Mouse (Mus musculus) MN1 (cell line): ENCODE results near the gene Wwox.

Experiments used
- DNase-seq: peaks from one replicate; pipeline ENCODE4 v3.0.0-alpha.2; 2016; ENCODE audit warnings: low spot score

The Wwox gene

GRCm38 (mm10) chr8:114665521-114665920 is 226.1 kb downstream of the Wwox start:
- DNase-seq: no peak

DNA sequence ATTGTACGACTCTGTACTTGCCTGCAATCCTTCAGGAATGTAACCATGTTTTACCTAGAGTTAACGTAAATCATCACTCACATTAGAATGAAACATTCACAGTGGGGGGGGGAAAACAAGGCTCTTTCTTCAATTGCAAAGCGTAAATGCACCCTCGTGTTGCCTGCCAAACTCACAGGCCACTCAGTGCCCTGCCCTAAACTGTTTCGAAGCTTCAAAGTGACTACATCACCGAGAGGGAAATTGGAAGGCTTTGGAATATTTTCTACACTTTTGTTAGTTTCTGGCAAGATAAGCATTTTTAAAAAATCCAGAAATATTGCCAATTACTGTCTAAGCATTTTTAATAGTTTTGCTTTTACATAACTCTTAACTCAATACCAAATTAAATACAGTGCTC is 231.3 kb downstream of the Wwox start:
- no peak for DNase-seq

DNA sequence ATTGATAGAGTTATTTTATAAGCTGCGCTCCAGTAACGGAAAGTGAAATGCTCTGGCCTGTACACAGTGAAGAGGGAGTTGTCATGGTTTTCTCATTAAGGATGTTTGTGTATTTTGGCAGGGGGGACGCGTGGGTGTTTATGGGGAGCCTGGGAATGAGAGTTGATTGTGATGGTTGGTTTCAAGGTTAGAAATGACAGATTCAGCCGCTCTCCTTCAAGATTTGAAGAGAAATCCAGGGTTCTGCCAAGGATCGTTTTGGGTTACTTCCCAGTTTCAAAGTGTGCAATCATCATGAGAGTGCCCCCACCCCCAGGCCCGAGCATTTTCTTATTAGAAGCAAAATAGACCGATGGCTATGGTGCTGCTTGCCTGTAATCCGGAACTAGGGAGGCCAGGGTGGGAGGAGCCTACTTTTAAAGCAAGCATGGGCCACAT is 231.8 kb downstream of the Wwox start:
- no peak for DNase-seq

DNA sequence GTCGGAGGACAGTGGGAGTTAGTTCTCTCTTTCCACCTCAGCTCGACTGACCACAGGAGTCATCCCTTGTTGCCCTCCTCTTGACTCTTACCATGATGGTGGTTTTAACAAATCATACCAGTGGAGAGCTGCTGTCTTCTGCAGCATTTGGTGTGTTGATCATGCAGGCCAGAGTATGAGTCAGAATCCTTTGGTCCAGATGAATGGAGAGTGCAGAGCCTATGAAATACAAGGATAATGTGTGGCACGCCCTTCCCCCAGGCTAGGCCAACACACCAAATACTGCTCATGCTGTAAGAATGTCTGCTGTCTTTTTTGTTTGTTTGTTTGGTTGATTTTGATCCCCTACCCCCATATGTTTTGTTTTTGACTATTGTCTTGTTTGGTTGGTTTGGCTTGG is 234.0 kb downstream of the Wwox start:
- DNase-seq: no peak

DNA sequence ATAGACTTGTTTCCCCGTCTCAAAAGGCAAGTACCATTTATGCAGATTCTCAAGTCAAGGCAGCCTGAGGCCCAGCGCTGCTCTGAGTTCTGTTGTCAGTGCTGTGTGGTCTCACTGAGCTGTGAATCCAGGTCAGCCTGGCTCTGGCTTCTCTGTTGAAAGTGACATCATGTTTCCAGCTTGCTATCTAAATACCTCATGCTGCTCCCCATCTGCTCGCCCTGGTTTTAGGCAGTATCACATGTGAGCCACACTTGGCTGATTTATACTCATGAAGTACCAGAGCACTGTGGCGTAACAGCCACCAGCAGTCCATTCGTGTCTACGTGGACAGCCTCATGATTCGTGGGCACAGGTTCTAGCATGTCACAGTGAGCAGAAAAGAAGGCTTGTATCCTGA is 235.7 kb downstream of the Wwox start:
- no peak for DNase-seq

DNA sequence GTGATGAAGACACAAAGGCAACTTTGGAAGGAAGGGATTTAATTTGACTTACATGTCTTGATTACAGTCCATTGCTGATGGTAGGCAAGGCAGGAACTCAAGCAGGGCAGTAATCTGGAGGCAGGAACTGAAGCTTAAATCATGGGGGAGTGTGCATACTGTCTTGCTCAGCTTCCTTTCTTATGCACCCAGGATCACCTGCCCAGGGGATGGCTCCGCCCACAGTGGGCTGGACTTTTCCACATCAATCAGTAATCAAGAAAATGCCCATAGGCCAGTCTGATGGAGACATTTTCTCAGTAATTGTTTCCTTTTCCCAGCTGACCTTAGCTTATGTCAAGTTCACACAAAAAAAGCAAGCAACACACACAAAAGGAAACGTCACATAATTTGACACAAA is 237.5 kb downstream of the Wwox start:
- no peak for DNase-seq

- no peak for DNase-seq
Measured at GRCm38 (mm10) chr8:114677551-114678127, 238.2 kb downstream of the Wwox start.

GRCm38 (mm10) chr8:114679386-114680098 is 240.1 kb downstream of the Wwox start:
- no peak for DNase-seq

GRCm38 (mm10) chr8:114681136-114681535 is 241.7 kb downstream of the Wwox start:
- DNase-seq: no peak

DNA sequence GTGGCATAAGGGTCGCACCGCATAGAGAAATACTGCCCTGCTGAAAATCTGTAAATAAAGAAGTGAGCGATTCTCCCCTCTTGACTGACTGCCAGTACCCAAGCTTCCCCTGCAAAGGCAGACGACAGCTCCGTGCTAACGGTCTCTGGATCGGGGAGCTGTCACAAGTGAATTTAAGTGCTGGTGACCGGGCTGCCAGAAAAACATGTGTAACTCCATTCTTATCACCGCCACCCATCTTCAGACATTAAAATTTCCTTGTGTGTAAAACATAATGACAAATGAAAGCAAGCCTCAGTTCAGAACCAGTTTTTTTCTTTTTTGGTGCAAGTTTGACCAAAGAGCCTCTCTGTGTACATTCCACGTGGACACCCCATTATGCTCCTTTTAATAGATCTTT is 242.7 kb downstream of the Wwox start:
- DNase-seq: no peak

DNA sequence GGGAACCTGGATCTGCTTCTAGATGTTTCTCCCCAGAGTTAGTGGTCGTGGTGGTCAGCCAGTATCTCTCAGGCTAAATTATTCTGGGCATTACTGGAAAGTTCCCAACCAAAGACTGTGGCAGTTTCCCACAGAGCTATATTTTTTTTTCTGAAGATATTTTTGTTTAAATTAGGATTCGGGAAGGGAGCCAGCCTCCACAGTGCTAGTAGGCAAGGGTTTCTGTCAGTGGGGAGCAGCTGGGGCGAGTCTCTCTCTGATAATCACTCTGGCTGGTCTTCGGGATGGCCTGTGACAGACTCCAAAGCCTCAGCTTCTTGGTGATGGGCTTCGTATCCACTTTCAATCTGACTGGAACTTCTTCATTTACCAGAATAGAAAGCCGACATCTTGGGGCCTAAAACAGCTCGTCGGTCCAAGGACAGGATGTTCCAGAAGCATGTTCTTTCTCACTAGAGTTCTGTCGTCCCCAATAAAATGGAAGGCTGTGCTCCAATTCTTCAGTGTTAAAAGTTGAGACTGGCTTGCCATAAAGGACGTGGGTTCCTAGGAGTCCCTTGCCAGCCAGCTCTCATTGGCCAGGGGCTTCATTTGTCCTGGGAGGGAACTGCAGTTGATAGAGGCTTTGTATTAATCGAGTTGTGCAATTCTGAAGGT is 244.7 kb downstream of the Wwox start:
- DNase-seq: no peak

DNA sequence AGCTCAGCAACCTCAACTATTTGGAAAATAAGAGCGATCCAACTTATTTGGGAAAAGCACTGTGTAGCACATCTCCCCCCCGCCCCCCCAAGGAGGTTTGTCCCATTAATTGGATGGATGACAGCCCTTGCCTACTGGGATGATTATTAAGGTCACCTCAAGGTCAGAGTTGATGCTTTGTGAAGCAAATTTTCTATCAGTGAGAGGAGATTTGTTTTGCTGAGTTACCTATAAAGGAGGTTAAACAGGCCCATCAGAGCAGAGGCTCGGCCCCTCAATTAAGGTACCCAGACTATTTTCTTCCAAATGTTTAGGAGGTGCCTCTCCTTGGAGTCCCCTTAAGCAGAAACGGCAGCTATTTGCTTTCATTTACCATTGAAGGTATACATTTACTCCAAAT is 247.0 kb downstream of the Wwox start:
- DNase-seq: no peak

DNA sequence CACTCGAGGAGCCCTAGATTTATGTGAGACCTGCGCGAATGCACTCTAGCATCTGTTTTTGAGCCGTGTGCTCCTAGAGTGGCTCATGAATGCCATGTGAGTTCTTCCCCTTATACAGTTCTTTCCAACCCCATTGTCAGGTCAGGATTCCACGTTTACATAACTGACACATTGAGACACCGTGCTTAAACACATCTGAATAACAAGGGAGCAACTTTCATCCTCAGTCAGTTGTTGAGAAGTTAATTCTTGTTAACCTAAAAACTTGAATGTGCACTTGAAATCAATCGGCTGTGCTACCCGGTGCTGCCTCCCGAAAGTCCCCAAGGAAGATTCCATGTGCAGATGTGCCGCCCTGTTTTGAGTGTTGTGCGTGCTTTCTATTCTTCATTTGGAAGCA is 249.3 kb downstream of the Wwox start:
- DNase-seq: no peak

GRCm38 (mm10) chr8:114694566-114695198 is 255.2 kb downstream of the Wwox start:
- no peak for DNase-seq

GRCm38 (mm10) chr8:114703517-114703916 is 264.1 kb downstream of the Wwox start:
- DNase-seq: no peak

DNA sequence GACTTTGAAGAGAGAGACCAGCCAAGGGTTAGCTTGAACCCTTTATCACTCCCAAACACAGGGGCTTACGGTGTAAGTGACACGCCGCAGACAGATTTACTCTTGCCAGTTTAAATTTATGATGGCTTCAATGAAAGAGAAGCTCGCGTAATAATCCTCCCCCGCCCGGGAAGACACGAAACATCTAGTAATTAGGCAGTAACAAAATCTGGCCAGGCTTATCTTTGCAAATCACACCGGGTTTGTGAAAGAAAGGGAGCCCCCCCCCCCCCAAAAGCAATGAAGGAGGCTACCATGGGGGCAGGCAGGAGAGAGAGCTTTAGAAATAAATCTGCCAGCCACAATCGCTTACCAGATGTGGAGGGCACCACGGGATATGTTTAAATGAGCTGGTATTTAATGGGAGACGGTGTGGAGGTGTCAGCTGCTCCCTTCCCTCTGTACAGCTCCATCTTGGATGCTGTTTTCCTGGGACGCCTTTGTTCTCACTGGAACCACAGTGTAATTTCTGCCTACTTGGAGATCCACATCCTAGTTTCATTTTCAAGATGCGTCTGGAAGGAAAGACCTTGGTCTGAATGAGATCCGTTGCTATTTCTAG is 268.2 kb downstream of the Wwox start:
- no peak for DNase-seq

DNA sequence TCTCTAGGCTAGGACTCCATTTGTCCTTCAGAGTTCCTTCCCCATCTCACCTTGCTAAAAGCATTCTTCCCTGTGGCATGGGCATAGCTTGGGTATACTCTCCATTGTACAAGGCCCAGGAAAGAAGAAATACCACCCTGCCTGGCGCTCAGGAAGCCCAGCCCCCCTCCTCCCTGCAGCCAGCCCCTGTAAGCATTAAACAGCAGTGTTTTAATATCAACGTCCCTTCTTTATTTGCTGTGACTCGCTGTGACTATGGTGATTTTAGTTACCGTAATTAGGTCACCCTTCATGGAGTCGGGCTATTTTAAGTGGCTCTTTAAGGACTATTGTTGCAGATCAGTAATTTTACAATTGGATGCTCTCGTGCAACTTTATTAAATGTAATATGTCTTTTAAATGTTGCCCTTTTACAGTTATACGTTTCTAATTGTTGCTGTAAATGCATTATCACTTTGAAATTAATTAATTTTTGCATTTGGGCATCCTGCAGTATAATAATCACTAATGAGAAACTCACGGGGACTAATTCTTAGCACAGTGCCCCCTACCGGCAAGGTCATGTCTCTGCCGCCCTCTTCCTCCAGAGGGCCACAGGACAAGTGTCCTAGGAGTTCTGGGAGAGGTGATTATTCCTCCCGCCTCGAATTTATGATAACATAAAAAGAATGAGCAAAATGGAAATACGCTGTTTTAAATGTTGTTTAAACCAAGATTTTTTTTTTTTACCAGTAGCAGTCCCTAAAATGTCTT is 276.0 kb downstream of the Wwox start:
- DNase-seq: no peak

- DNase-seq: no peak
Measured at GRCm38 (mm10) chr8:114716546-114717255, 277.2 kb downstream of the Wwox start.

- DNase-seq: no peak
Measured at GRCm38 (mm10) chr8:114718821-114719220, 279.4 kb downstream of the Wwox start.

- no peak for DNase-seq
Measured at GRCm38 (mm10) chr8:114722611-114723010, 283.2 kb downstream of the Wwox start.
